Mouse (Mus musculus) heart, postnatal 0 days (tissue): ENCODE data around the gene Phyhd1.
A peak's percentile ranks its signal among the peaks of the same experiment; 100 is the strongest.

Experiments used
- CTCF ChIP-seq: IDR thresholded peaks from 2 replicates; pipeline ENCODE4 v1.5.1; 2016; ENCODE audit warnings: antibody characterized with exemption, control low read depth, low read depth
- EP300 ChIP-seq: IDR thresholded peaks from 2 replicates; pipeline ENCODE4 v1.6.1; 2016; ENCODE audit warnings: antibody characterized with exemption, low read depth

- TF ChIP-seq CTCF (no peak), EP300 (peak; percentile 89)
Measured at GRCm38 (mm10) chr2:30242509-30242908, 23.5 kb upstream of the Phyhd1 start.
